Mouse (Mus musculus) ES-CJ7 (cell line): ENCODE data around the gene Rab5c.

Experiments used
- DNase-seq: peaks from one replicate; pipeline ENCODE4 v3.0.0; 2011; ENCODE audit warnings: low read depth, low spot score

Rab5c gene

GRCm38 (mm10) chr11:100721776-100722492, 16.1 kb downstream of the Rab5c start:
- DNase-seq: no peak

- DNase-seq: no peak
These were observed 16.8 kb downstream of the Rab5c start for GRCm38 (mm10) chr11:100721254-100721653.

DNA sequence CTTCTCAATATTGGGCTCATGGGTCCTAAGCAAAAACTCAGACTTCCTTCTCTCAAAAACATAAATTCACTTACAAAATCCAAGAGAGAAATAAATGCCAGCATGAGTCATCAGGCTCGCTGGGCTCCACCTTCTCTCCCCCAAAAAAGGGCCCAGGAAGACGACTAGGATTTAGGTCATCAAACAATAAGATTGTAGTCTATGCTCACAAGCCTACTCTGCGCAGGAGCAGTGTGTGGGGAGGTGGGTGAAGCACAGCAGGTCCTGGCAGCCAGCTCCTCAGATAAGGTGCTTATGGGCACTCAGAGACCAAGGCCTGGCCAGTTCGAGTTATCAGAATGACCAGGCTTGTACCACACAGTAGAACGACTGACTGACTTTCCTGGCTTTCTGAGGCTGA, 17.7 kb downstream of the Rab5c start:
- DNase-seq: no peak

DNA sequence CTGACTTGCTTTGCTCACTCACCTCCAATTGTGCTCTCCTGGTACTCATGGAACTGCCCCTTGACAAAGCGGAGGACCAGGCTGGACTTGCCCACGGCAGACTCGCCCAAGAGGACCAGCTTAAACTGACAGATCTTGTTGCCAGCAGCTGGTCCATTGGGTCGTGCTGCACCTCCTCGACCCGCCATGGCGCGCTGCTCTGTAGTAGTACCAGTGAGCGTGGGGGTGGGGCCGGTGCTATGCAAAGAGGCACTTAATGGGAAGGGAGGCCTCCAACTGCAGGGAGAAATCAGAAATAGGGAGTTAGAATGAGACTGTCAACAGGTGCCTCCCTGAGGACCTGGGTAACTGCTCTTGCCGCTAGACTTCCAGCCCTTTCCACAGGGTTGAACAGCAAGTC, 18.1 kb downstream of the Rab5c start:
- peak; percentile 62 for DNase-seq

GRCm38 (mm10) chr11:100719312-100719711, 18.7 kb downstream of the Rab5c start:
- DNase-seq: no peak

GRCm38 (mm10) chr11:100718866-100719265, 19.1 kb downstream of the Rab5c start:
- no peak for DNase-seq

GRCm38 (mm10) chr11:100718462-100718861, 19.6 kb downstream of the Rab5c start:
- DNase-seq: no peak

DNA sequence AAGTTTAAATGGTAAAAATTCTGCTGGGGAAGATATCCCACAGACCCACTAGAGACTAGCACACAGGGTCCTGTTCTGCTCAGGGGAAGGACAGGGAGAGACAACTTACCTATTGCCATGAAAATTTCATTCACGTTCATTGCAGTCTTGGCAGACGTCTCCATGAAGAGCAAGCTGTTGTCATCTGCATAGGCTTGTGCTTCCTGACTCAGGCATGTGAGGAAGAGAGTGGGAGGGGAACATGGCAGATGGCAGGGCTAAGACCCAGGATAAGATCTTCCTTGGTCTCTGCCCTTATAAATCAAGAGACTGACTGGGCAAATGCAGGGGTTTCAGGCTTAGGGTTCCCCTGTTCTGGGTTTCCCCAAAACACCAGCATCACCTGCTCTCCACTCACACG, 21.4 kb downstream of the Rab5c start:
- DNase-seq: no peak

GRCm38 (mm10) chr11:100714948-100715347, 23.1 kb downstream of the Rab5c start:
- DNase-seq: no peak

- DNase-seq: peak; percentile 78
These were observed 23.5 kb downstream of the Rab5c start for GRCm38 (mm10) chr11:100714534-100714915.

- DNase-seq: peak; percentile 89
These were observed 24.1 kb downstream of the Rab5c start, which contains the start of gene Hspb9 for GRCm38 (mm10) chr11:100713735-100714533. TSS of gene Hspb9 (plus strand) at chr11:100713850.

DNA sequence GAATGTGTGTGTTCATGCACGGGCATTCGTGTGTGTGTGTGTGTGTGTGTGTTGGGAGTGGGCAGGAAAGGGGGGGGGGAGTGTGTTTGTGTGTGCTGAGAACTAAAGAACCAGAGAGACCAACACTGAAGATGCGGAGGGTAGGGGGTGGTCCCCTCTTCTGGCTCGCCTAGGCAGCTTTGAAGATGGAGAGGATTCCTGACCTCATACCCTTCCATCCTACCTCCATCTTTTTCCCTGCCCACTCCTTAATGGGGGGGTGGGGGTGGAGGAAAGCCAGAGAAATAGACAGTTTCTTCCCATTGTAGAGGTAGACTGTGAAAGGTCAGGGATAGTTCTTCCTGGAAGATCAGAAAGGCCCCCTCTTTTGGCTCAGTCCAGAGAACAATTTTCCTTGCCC, 24.8 kb downstream of the Rab5c start:
- DNase-seq: no peak

GRCm38 (mm10) chr11:100711783-100712615, 26.0 kb downstream of the Rab5c start, which contains the start of gene Kat2a:
TSS of gene Kat2a (minus strand) at chr11:100712465.
- peak; percentile 88 for DNase-seq

DNA sequence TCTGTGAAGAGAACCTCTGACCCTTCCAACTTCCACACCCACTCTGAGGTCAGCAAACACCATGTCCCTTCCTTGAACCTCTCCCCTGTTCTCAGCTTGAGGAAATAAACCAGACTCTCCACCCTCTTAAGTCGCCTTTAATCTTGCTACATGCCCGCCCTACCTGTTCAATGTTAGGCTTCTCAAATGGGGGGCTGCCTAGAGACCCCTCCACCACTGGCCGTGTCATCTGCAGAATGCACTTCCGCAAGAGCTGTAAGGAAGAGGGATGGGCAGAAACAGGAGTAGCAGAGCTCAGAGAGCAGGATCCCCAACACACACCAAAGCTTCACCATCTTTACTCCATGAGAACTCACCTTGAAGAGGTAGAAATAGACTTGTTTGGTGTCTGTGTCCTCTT, 27.0 kb downstream of the Rab5c start:
- DNase-seq: no peak

DNA sequence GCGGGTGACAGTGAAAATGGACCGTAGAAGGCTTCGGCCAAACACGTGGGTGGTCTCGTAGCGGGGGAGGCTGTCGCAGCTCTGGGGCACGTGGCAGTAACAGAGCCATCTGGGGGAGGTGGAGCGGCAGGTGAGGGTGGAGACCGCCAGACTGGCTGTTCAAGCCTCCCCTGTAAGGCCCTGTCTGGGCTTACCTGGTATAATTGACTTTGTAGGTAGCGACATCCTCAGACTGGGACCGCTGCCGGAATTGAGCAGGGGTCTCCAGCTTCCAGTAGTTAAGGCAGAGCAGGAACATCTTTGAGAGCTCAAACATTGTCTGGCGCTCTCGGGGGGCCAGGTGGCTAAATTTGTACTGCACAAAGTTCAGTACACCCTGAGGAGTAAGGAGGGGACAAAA, 27.5 kb downstream of the Rab5c start:
- no peak for DNase-seq

DNA sequence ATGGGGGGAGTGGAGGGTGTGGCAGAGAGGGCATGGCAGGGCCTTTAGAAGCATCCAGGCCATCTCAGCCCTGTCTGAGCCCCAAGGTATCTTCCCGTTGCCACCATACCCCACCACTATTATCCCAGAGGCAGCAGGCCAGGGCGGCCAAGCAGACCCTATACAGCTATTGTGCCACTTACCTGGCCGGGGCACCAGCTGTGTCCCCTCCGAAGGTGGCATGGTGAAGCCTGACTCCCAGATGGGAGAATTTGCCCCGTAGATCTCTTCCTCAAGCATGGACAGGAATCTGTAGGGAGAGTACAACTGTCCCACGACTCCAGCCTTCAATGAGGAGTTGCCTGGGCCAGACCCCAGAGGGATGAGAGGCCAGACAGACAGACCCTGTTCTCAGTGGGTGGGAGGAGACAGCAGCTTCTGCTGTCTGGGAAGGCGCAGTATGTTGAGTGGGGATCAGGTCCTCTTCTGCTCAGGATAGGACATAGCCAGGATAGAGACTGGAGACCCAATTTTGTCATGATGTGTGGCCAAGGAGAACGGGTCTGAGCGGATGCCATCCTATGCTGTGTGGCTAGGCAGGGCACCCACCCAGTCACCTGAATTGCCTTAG, 28.7 kb downstream of the Rab5c start:
- DNase-seq: no peak

- DNase-seq: no peak
These were observed 32.8 kb downstream of the Rab5c start for GRCm38 (mm10) chr11:100705095-100705747.

GRCm38 (mm10) chr11:100703851-100704531, 34.0 kb downstream of the Rab5c start, which contains the start of gene Dhx58:
TSS of gene Dhx58 (minus strand) at chr11:100704271.
- DNase-seq: no peak

GRCm38 (mm10) chr11:100703366-100703765, 34.6 kb downstream of the Rab5c start:
- DNase-seq: no peak

DNA sequence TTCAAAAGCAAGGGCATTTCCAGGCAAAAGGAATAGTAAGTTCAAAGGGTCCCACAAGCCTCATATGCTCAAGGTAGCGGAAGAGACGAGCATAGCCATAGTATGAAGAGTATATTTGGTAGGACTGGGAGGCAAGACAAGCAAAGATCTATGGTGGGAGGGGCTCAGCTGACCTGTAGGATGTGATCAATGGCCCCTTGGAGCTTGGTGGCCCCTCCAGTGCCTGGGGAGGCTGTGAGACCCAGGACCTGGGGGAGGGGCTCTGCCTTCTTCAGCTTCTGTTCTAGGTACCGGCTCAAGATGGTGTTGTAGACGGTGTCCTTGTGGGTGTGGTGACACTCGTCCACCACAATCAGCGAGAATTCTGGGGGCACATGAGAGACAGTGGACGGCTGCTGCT, 35.1 kb downstream of the Rab5c start:
- no peak for DNase-seq
